Mouse (Mus musculus) urinary bladder, postnatal 4 days (tissue): ENCODE data around the gene Nt5c3.
"Not testable (repeated sequence)": the region's sequence is repeated elsewhere in the genome, so short reads cannot be mapped to it uniquely, and the experiment has no call there.

Experiments used
- DNase-seq, 2 experiments: peaks; one replicate each; pipeline ENCODE4 v3.0.0; 2021 to 2022; ENCODE audit warnings: low spot score in 2 of 2

Nt5c3 gene

GRCm38 (mm10) chr6:56904330-56904729, 19.4 kb downstream of the Nt5c3 start:
- no peak for DNase-seq

GRCm38 (mm10) chr6:56903831-56904230, 19.9 kb downstream of the Nt5c3 start:
- no peak for DNase-seq

- no peak for DNase-seq
These were observed 20.9 kb downstream of the Nt5c3 start for GRCm38 (mm10) chr6:56902606-56903520.

GRCm38 (mm10) chr6:56901824-56902386, 21.8 kb downstream of the Nt5c3 start:
- peak in 1 of 2 experiments; percentile 33 for DNase-seq

- no peak for DNase-seq
These were observed 22.4 kb downstream of the Nt5c3 start for GRCm38 (mm10) chr6:56901336-56901735.

GRCm38 (mm10) chr6:56899601-56900000, 24.1 kb downstream of the Nt5c3 start:
- no peak for DNase-seq

GRCm38 (mm10) chr6:56890762-56891161, 33.0 kb downstream of the Nt5c3 start:
- DNase-seq, result no peak

GRCm38 (mm10) chr6:56888561-56888960, 35.2 kb downstream of the Nt5c3 start:
- DNase-seq, result no peak

- DNase-seq, result no peak
These were observed 44.3 kb downstream of the Nt5c3 start for GRCm38 (mm10) chr6:56879352-56879955.

GRCm38 (mm10) chr6:56877985-56878384, 45.7 kb downstream of the Nt5c3 start:
- DNase-seq, result no peak

DNA sequence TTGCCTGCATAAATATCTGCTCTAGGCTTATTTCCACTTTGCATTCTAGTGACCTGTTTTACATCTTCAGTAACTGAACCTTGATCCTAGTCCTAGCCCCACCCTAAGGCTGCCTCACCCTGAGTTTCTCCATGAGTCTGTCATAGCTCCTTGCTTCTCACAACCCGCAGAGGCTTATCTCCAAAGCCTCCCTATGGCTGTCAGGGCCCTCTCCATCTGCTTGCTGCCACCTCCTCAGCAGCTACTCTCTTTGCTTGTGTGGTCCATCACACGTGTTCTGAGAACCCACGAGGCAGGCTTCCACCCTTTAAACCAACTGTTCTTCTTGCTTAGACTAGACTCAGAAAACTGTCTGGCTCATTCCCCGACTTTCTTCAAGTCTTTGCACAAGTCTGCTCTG, 46.9 kb downstream of the Nt5c3 start:
- DNase-seq, result no peak

DNA sequence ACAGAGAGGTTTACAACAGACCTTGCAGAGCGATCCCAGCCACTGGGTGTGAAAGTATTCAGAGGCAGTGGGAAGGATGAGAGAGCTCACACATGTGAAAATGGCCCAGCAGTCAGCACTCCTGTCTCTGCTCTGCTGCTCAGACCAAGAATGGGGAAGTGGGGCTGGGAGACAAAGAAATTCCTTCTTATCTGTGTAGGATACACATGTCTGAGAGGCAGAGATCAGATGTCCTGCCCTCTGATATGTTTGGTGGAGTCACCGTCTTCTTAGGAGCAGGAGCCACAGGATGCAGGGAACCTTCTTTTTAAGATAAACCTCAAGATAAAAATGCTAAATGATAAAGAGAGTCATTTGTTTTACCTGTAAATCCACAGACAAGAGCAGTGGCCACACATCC, 53.7 kb downstream of the Nt5c3 start:
- no peak for DNase-seq

- no peak for DNase-seq
These were observed 55.2 kb downstream of the Nt5c3 start for GRCm38 (mm10) chr6:56868565-56868964.

GRCm38 (mm10) chr6:56866899-56867298, 56.8 kb downstream of the Nt5c3 start:
- DNase-seq, result not testable (repeated sequence)

- no peak for DNase-seq
These were observed 63.4 kb downstream of the Nt5c3 start for GRCm38 (mm10) chr6:56860205-56860848.

DNA sequence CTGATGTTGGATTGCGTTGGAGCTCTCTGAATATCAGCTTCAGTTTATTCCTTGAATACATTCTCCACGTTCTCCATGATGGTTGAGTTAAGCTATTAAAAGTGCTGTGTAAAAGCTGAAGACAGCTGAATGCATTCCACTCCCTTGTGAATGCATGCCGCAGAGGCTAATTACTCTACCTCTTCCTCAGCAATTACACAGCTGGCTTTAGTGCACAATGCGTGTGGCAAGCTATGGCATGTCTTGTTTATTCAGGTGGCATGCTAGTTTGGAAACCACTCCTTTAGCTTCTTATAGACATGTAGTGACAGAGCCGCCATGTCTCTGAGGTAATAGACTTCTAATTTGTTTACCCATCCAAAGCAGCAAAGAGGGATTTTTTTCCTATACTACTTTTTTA, 67.0 kb downstream of the Nt5c3 start:
- no peak for DNase-seq

- DNase-seq, result no peak
These were observed 68.9 kb downstream of the Nt5c3 start for GRCm38 (mm10) chr6:56854803-56855202.

DNA sequence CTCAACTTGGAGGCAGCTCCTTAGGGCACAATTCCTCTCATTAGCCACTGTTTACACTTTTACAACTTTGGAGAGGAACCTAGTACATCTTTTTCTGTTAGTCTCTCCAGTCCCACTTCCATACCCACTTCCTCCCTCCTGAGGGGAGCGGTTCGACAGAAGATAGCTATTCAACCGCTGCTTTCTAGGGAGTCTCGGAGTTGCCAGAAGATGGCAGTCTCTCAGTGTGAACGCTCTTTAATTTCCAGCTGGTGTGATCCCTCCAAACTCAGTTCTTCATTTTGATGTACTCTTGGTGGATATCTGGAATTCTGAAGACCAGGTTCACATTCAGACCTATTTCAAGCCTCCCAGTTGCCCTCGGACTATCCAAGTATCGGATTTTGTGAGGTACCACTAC, 73.4 kb downstream of the Nt5c3 start:
- DNase-seq, result no peak

DNA sequence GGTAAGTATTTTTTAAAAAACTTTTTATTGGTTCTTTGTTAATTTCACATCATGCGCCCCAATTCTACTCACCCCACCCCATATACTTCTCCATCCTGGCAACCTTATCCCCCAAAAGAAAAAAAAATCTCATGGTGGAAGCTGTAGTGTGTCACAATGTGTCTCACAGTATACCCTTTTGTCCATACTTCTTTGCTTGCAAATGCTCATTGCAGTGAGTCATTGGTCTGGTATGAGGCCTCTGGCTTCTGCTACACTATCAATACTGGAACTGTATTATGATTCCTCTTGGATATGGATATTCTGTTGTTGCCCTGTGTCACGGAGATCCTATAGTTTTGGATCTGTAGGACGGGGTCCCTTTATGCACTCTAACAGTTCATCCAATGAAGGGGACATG, 74.8 kb downstream of the Nt5c3 start:
- DNase-seq, result no peak

DNA sequence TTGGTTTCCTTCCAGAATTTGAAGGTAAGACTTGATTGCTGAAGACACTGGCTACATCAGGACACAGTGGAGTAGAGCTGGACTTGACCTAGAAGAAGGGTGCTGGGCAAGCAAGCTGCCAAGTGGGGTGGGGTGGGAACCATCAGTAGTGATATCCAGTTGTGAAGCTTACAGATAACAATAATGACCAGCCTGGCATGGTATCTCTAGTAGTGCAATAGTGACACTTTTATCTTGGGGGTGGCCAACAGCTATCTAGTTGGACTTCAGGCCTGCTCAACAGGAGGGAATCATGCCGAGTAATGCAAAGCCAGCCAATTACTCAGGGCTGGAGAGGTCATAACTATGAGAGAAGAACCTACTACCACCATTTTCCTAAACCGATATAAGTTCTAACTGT, 79.4 kb downstream of the Nt5c3 start:
- no peak for DNase-seq

GRCm38 (mm10) chr6:56843229-56843628, 80.5 kb downstream of the Nt5c3 start:
- no peak for DNase-seq

GRCm38 (mm10) chr6:56837621-56838020, 86.1 kb downstream of the Nt5c3 start:
- no peak for DNase-seq
